Mouse (Mus musculus) liver (tissue): ENCODE data around the gene Cnp.

ENCODE experiments used
- DNase-seq: peaks from one replicate; pipeline ENCODE4 v3.0.0-alpha.2; 2020; ENCODE audit warnings: mixed read lengths

Gene Cnp

GRCm38 (mm10) chr11:100625754-100626700 is 51.3 kb downstream of the Cnp start:
- DNase-seq, result no peak

GRCm38 (mm10) chr11:100626701-100627195 is 52.0 kb downstream of the Cnp start:
- DNase-seq, result peak; percentile 77

GRCm38 (mm10) chr11:100628056-100628455 is 53.4 kb downstream of the Cnp start:
- DNase-seq, result no peak

- DNase-seq, result no peak
Measured at GRCm38 (mm10) chr11:100628862-100629352, 54.2 kb downstream of the Cnp start.

- DNase-seq, result no peak
Measured at GRCm38 (mm10) chr11:100634530-100634929, 59.8 kb downstream of the Cnp start.

- DNase-seq, result peak; percentile 29
Measured at GRCm38 (mm10) chr11:100640159-100640906, 65.6 kb downstream of the Cnp start.
